Mouse (Mus musculus): ENCODE results near the gene Pygo2. TPM values are rescaled to one million over a fixed set of nuclear protein-coding genes. Genes with fewer than 3 reads are reported as not detected.

Gene Pygo2
- total and polyA plus RNA-seq, 2 experiments from 2014 or later, result 43.5 to 72.1 TPM

GRCm38 (mm10) chr3:89448720-89449537 is 18.9 kb downstream of the Pygo2 start:
- TF ChIP-seq CTCF (IDR thresholded peaks at IDR 0.05; ENCODE audit: low read depth), result no peak
- H3K4me3 ChIP-seq (ENCODE audit: low read depth, low read length), result no peak overlapping the region
- H3K9me3 ChIP-seq (ENCODE audit: low read length), result no peaks in the 10 kb centered on the region
- no peak overlapping the region for H3K4me2 ChIP-seq (ENCODE audit: low read depth)
- ATAC-seq, result peak; percentile 56
- DNase-seq, result no peak
- no peak overlapping the region for H3K9ac ChIP-seq
- 71% methylated on average over 13 of the region's 13 CpGs for WGBS
- H3K36me3 ChIP-seq (ENCODE audit: insufficient read depth), result no peaks in the 10 kb centered on the region
- H3K27ac ChIP-seq (ENCODE audit: low read depth, low read length), result no peak overlapping the region
- no peaks in the 10 kb centered on the region for H3K4me1 ChIP-seq (ENCODE audit: insufficient read depth)
- H3K27me3 ChIP-seq (ENCODE audit: insufficient read depth, low read length), result no peaks in the 10 kb centered on the region

GRCm38 (mm10) chr3:89449541-89449940 is 19.5 kb downstream of the Pygo2 start:
- H3K4me1 ChIP-seq (ENCODE audit: insufficient read depth), result no peaks in the 10 kb centered on the region
- H3K9ac ChIP-seq, result no peak overlapping the region
- H3K27me3 ChIP-seq (ENCODE audit: insufficient read depth, low read length), result no peaks in the 10 kb centered on the region
- 41% methylated on average over 7 of the region's 7 CpGs for WGBS
- ATAC-seq, result peak; percentile 81
- H3K36me3 ChIP-seq (ENCODE audit: insufficient read depth), result no peaks in the 10 kb centered on the region
- no peaks in the 10 kb centered on the region for H3K9me3 ChIP-seq (ENCODE audit: low read length)
- DNase-seq, result peak; percentile 75
- H3K27ac ChIP-seq (ENCODE audit: low read depth, low read length), result no peak overlapping the region
- H3K4me2 ChIP-seq (ENCODE audit: low read depth), result no peak overlapping the region
- TF ChIP-seq CTCF (IDR thresholded peaks at IDR 0.05; ENCODE audit: low read depth), result peak; percentile 70
- no peak overlapping the region for H3K4me3 ChIP-seq (ENCODE audit: low read depth, low read length)

- 85% methylated on average over 1 of the region's 1 CpGs for WGBS
- no peak for ATAC-seq
- H3K27ac ChIP-seq (ENCODE audit: low read depth, low read length), result no peak overlapping the region
- no peaks in the 10 kb centered on the region for H3K9me3 ChIP-seq (ENCODE audit: low read length)
- H3K4me2 ChIP-seq (ENCODE audit: low read depth), result no peak overlapping the region
- no peaks in the 10 kb centered on the region for H3K27me3 ChIP-seq (ENCODE audit: insufficient read depth, low read length)
- H3K36me3 ChIP-seq (ENCODE audit: insufficient read depth), result no peaks in the 10 kb centered on the region
- H3K4me3 ChIP-seq (ENCODE audit: low read depth, low read length), result no peak overlapping the region
- no peak for TF ChIP-seq CTCF (IDR thresholded peaks at IDR 0.05; ENCODE audit: low read depth)
- no peak overlapping the region; the same call in none of the 2 replicates for H3K9ac ChIP-seq
- no peaks in the 10 kb centered on the region for H3K4me1 ChIP-seq (ENCODE audit: insufficient read depth)
- DNase-seq, result no peak
Measured at GRCm38 (mm10) chr3:89451916-89452315, 21.9 kb downstream of the Pygo2 start.

- no peaks in the 10 kb centered on the region for H3K27me3 ChIP-seq (ENCODE audit: insufficient read depth, low read length)
- H3K9ac ChIP-seq, result no peak within 1 kb of the TSS
- no peaks in the 10 kb centered on the region for H3K36me3 ChIP-seq (ENCODE audit: insufficient read depth)
- no peak for TF ChIP-seq CTCF (IDR thresholded peaks at IDR 0.05; ENCODE audit: low read depth)
- WGBS, result 65% methylated on average over 10 of the region's 10 CpGs
- no peak within 1 kb of the TSS for H3K27ac ChIP-seq (ENCODE audit: low read depth, low read length)
- ATAC-seq (no peak), DNase-seq (no peak)
- no peak within 1 kb of the TSS for H3K4me3 ChIP-seq (ENCODE audit: low read depth, low read length)
- no peaks in the 10 kb centered on the region for H3K9me3 ChIP-seq (ENCODE audit: low read length)
- no peaks in the 10 kb centered on the region for H3K4me1 ChIP-seq (ENCODE audit: insufficient read depth)
- H3K4me2 ChIP-seq (ENCODE audit: low read depth), result no peak within 1 kb of the TSS
Measured at GRCm38 (mm10) chr3:89454401-89455177, 24.6 kb downstream of the Pygo2 start, which contains the start of gene Pmvk. Gene Pmvk, plus strand, starts transcription at chr3:89454541.

GRCm38 (mm10) chr3:89455786-89456285 is 25.8 kb downstream of the Pygo2 start:
- no peak overlapping the region for H3K4me3 ChIP-seq (ENCODE audit: low read depth, low read length)
- DNase-seq (no peak), ATAC-seq (no peak)
- no peaks in the 10 kb centered on the region for H3K36me3 ChIP-seq (ENCODE audit: insufficient read depth)
- H3K9me3 ChIP-seq (ENCODE audit: low read length), result no peaks in the 10 kb centered on the region
- no peaks in the 10 kb centered on the region for H3K27me3 ChIP-seq (ENCODE audit: insufficient read depth, low read length)
- peak overlapping the region; percentile 14; the same call in 1 of the 2 replicates for H3K9ac ChIP-seq
- H3K4me2 ChIP-seq (ENCODE audit: low read depth), result no peak overlapping the region
- 40% methylated on average over 1 of the region's 1 CpGs for WGBS
- no peaks in the 10 kb centered on the region for H3K4me1 ChIP-seq (ENCODE audit: insufficient read depth)
- no peak for TF ChIP-seq CTCF (IDR thresholded peaks at IDR 0.05; ENCODE audit: low read depth)
- no peak overlapping the region for H3K27ac ChIP-seq (ENCODE audit: low read depth, low read length)

- Histone ChIP-seq H3K9me3 (ENCODE audit: low read length) (no peaks in the 10 kb centered on the region), H3K27ac (ENCODE audit: low read depth, low read length) (no peak overlapping the region), H3K4me1 (ENCODE audit: insufficient read depth) (no peaks in the 10 kb centered on the region), H3K4me2 (ENCODE audit: low read depth) (no peak overlapping the region), H3K36me3 (ENCODE audit: insufficient read depth) (no peaks in the 10 kb centered on the region), H3K27me3 (ENCODE audit: insufficient read depth, low read length) (no peaks in the 10 kb centered on the region), H3K9ac (no peak overlapping the region), H3K4me3 (ENCODE audit: low read depth, low read length) (no peak overlapping the region)
- ATAC-seq, result no peak
- TF ChIP-seq CTCF (IDR thresholded peaks at IDR 0.05; ENCODE audit: low read depth), result peak; percentile 63
- DNase-seq, result peak; percentile 50
- 31% methylated on average over 10 of the region's 10 CpGs for WGBS
Measured at GRCm38 (mm10) chr3:89456726-89457665, 27.0 kb downstream of the Pygo2 start.

Measured in forebrain, postnatal 0 days (tissue).